24 mouse cellular contexts compared by ENCODE assay signal in genomic region chr3:153687896-153688295, GRCm38 (mm10). TPM values are rescaled to one million over a fixed set of nuclear protein-coding genes. Genes with fewer than 3 reads are reported as not detected.
DNase-seq lines count a peak whose midpoint lies in the region; ATAC-seq and TF ChIP-seq lines count a peak whose summit lies in the region.
"Had no signal": no experiment of that assay in that cellular context is flagged by ENCODE, and none has a peak within 500 bp of the region (broad histone marks: within the 10 kb centered on the region; RNA-seq: fewer than 3 reads in every experiment).

No protein-coding gene starts in this region.

- no peak for ATAC-seq in liver, embryonic 13.5 days (ENCODE audit: low read depth)
- no peak for ATAC-seq in liver, embryonic 11.5 days (replicated peaks; ENCODE audit: low FRiP score)
- ATAC-seq in liver, embryonic 15.5 days (ENCODE audit: insufficient read depth) = no peak
- ATAC-seq: CD4-positive, CD25-positive, alpha-beta regulatory T cell, adult 4 months; forebrain, embryonic 14.5 days had no signal

- DNase-seq in layer of hippocampus, adult 2 months (ENCODE audit: low spot score in 2 of 2) = no peak
- DNase-seq in layer of hippocampus, postnatal 14 days (ENCODE audit: low spot score in 2 of 2) = no peak
- no peak for DNase-seq in liver, embryonic 13.5 days
- no peak for DNase-seq in liver, embryonic 11.5 days (ENCODE audit: low spot score)
- no peak for DNase-seq in heart, postnatal 4 days
- DNase-seq in kidney, adult 8-10 months = no peak
- DNase-seq: adrenal gland, adult 8-10 months; adrenal gland, postnatal 36 days; cerebellum, adult 11 months; cerebellum, postnatal 10 days; embryo, embryonic 11 days; gastrocnemius, postnatal 10 days; heart, adult 2 months; heart, postnatal 14 days had no signal

- 87% methylated on average over 5 of the region's 5 CpGs for WGBS in liver, embryonic 13.5 days (ENCODE audit: insufficient replicate concordance)
- 84% methylated on average over 5 of the region's 5 CpGs for WGBS in liver, embryonic 11.5 days
- 87% methylated on average over 5 of the region's 5 CpGs for WGBS in liver, embryonic 15.5 days (ENCODE audit: insufficient replicate concordance)

- H3K4me2 ChIP-seq in liver, embryonic 13.5 days = no peak overlapping the region
- no peak overlapping the region for H3K4me2 ChIP-seq in liver, embryonic 11.5 days
- H3K4me2 ChIP-seq in liver, embryonic 15.5 days = 0 out of 2 replicates have a peak overlapping the region, but pooled peaks have one; percentile 61
- H3K4me2 ChIP-seq: embryonic facial prominence, embryonic 15.5 days; heart, embryonic 11.5 days; heart, embryonic 15.5 days; hindbrain, embryonic 14.5 days had no signal

- H3K9ac ChIP-seq in liver, embryonic 13.5 days = 0 out of 2 replicates have a peak overlapping the region, but pooled peaks have one; percentile 19
- H3K9ac ChIP-seq in liver, embryonic 11.5 days (ENCODE audit: low read depth, low read length) = no peak overlapping the region
- no peak overlapping the region for H3K9ac ChIP-seq in liver, embryonic 15.5 days
- H3K9ac ChIP-seq: embryonic facial prominence, embryonic 15.5 days; heart, embryonic 15.5 days; hindbrain, embryonic 14.5 days had no signal

- H3K27me3 ChIP-seq in liver, embryonic 13.5 days = no peaks in the 10 kb centered on the region
- no peaks in the 10 kb centered on the region for H3K27me3 ChIP-seq in liver, embryonic 11.5 days (replicated peaks; ENCODE audit: control insufficient read depth, insufficient read depth, low read length)
- H3K27me3 ChIP-seq in liver, embryonic 15.5 days = no peaks in the 10 kb centered on the region
- H3K27me3 ChIP-seq: embryonic facial prominence, embryonic 15.5 days; heart, embryonic 15.5 days had no signal

- H3K9me3 ChIP-seq in liver, embryonic 13.5 days (replicated peaks) = 0 out of 2 replicates have a peak, but pooled peaks cover 3% of the 10 kb centered on the region
- H3K9me3 ChIP-seq in liver, embryonic 11.5 days (ENCODE audit: control insufficient read depth, low read length) = no peaks in the 10 kb centered on the region
- H3K9me3 ChIP-seq in liver, embryonic 15.5 days (replicated peaks) = no peaks in the 10 kb centered on the region
- H3K9me3 ChIP-seq: embryonic facial prominence, embryonic 15.5 days; forebrain, embryonic 10.5 days; G1E; heart, embryonic 15.5 days; hindbrain, embryonic 10.5 days had no signal

- TF ChIP-seq CTCF in layer of hippocampus, adult 2 months (conservative IDR thresholded peaks at IDR 0.05) = no peak

- no peaks in the 10 kb centered on the region for H3K36me3 ChIP-seq in liver, embryonic 13.5 days
- no peaks in the 10 kb centered on the region for H3K36me3 ChIP-seq in liver, embryonic 11.5 days (ENCODE audit: control insufficient read depth, insufficient read depth, low read length)
- peaks cover 9% of the 10 kb centered on the region; the same call in 1 of the 2 replicates for H3K36me3 ChIP-seq in liver, embryonic 15.5 days (replicated peaks)
- H3K36me3 ChIP-seq: embryonic facial prominence, embryonic 15.5 days; forebrain, embryonic 10.5 days; heart, embryonic 15.5 days; hindbrain, embryonic 10.5 days had no signal

- H3K4me3 ChIP-seq in layer of hippocampus, adult 2 months = no peak overlapping the region
- no peak overlapping the region for H3K4me3 ChIP-seq in liver, embryonic 13.5 days (replicated peaks)
- no peak overlapping the region for H3K4me3 ChIP-seq in liver, embryonic 11.5 days (ENCODE audit: low read depth, low read length)
- no peak overlapping the region for H3K4me3 ChIP-seq in liver, embryonic 15.5 days (replicated peaks)
- H3K4me3 ChIP-seq: embryonic facial prominence, embryonic 15.5 days; forebrain, embryonic 10.5 days; heart, adult 2 months; heart, embryonic 15.5 days; hindbrain, embryonic 10.5 days had no signal

- peak overlapping the region; percentile 72 for H3K27ac ChIP-seq in layer of hippocampus, adult 2 months
- peak overlapping the region; percentile 96 for H3K27ac ChIP-seq in liver, embryonic 13.5 days
- H3K27ac ChIP-seq in liver, embryonic 11.5 days (ENCODE audit: low read depth, low read length) = no peak overlapping the region
- H3K27ac ChIP-seq in liver, embryonic 15.5 days (replicated peaks) = peak overlapping the region; percentile 94
- H3K27ac ChIP-seq: embryonic facial prominence, embryonic 15.5 days; forebrain, embryonic 10.5 days; heart, adult 2 months; heart, embryonic 15.5 days; hindbrain, embryonic 10.5 days; hindbrain, embryonic 14.5 days had no signal

- peaks cover 82% of the 10 kb centered on the region for H3K4me1 ChIP-seq in liver, embryonic 13.5 days (replicated peaks)
- H3K4me1 ChIP-seq in liver, embryonic 11.5 days (replicated peaks; ENCODE audit: control insufficient read depth, insufficient read depth, low read length) = peaks cover 54% of the 10 kb centered on the region
- H3K4me1 ChIP-seq in liver, embryonic 15.5 days (replicated peaks) = peaks cover 73% of the 10 kb centered on the region

RNA-seq across cellular contexts. Expression of gene St6galnac3, which starts 37.1 kb away (rescaled TPM):
- 10 to 100 TPM; 25.9 to 27.4 TPM for total RNA-seq in layer of hippocampus, adult 2 months (2021)
- 10 to 100 TPM; 20.6 to 23.3 TPM for total RNA-seq in layer of hippocampus, postnatal 14 days (2021)
- polyA plus RNA-seq in liver, embryonic 13.5 days (2015; fragmentation: Nextera tagmentation; extraction: Ambion mirVana) = 8.3 and 9.6 TPM in 2 replicates
- polyA plus RNA-seq in liver, embryonic 11.5 days (2014; fragmentation: Nextera tagmentation; extraction: Ambion mirVana) = 21.8 and 27.2 TPM in 2 replicates
- 10.1 and 10.2 TPM in 2 replicates for polyA plus RNA-seq in liver, embryonic 15.5 days (2015; fragmentation: Nextera tagmentation; extraction: Ambion mirVana)
- 10 to 100 TPM; 12.9 to 17.8 TPM for total RNA-seq in heart, postnatal 4 days (2021)
